Mouse (Mus musculus) spleen, postnatal 36 days (tissue): Measurements from ENCODE around the gene Tmed8.
"Not testable (repeated sequence)": the region's sequence is repeated elsewhere in the genome, so short reads cannot be mapped to it uniquely, and the experiment has no call there.

ENCODE experiments used
- DNase-seq, 2 experiments: peaks; one replicate each; pipeline ENCODE4 v3.0.0; 2022; ENCODE audit warnings: low spot score in 2 of 2, mixed read lengths in 1 of 2

The Tmed8 gene

DNA sequence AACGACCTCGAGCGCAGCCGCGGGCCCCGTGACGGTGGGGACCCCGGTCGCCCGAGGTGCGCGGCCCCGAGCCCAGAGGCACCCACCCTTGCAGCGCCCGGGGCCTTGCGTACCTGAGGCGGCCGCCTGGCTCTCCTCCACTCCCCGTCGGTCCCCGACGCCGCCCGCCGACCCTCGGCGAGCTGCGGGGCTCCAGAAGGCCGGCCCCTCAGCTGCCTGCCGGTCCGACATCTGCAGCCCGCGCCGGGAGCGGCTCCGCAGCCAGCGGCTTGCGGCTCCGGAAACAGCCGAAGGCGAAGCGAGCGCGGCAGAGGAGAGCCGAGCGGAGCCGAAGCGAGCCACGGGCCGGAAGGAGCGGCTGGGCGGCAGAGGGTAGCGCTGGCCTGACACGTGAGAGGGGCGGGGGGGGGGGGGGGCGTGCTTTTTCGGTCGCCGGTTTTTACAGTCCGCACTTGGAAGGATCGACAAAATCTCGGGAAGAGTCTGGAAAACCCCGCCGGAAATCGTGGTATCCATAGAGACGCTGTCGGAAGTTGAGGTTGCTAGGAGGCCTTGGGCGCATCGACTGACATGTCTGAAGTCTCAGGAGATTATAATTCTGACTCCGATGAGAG, at the start of gene Tmed8:
Gene Tmed8 (minus strand): TSS at position 482 of the 614 bp plus-strand sequence.
- peak; percentile 79 to 85 for DNase-seq

GRCm38 (mm10) chr12:87238632-87239031, 38.4 kb upstream of the Tmed8 start, which contains the start of gene Noxred1:
Noxred1 (minus strand) TSS chr12:87238732.
- no peak for DNase-seq

GRCm38 (mm10) chr12:87236882-87237483, 36.7 kb upstream of the Tmed8 start:
- peak; percentile 41 to 65 for DNase-seq

DNA sequence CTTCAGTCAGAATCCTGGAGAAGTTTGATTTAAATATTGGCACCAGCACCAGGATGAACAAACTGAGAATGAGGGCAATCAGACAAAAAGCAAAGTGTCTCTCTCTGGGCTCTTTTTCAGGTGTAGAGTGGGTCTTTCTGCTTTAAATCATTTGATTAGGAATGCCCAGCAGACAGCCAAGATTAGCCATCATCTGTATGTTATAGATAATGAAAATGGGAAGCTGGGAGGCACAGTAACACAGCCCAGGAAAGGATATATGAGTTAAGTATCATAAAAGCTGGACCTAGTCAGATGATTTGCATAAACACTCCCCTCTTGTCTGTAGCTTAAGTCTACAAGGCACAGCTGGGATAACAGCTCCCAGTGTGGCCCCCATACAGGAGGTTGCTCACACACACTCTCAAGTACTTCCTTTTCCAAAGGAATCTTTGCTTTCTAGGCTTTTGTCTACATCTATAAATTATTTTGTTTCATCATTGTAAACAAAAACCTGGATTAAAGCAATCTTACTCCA, 30.2 kb upstream of the Tmed8 start:
- DNase-seq = no peak

GRCm38 (mm10) chr12:87229633-87230032, 29.4 kb upstream of the Tmed8 start:
- no peak for DNase-seq

DNA sequence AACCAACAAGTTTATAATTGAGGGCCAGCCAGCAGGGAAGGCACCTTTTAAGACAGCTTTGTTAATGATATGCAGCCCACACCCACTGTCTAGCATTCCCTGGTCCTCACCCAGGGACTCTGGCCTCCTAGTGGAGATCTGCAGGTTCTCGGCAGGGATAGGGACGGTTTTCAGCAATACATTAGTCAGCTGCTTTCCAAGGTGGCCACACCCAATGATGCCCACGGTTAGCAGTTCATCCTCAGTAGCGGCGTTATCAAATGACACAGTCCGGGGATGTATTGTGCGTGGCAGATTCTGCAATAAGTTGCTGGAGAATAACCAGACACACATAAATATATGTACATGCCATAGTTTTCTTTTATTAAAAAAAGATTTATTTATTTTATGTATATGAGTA, 26.5 kb upstream of the Tmed8 start:
- no peak for DNase-seq

DNA sequence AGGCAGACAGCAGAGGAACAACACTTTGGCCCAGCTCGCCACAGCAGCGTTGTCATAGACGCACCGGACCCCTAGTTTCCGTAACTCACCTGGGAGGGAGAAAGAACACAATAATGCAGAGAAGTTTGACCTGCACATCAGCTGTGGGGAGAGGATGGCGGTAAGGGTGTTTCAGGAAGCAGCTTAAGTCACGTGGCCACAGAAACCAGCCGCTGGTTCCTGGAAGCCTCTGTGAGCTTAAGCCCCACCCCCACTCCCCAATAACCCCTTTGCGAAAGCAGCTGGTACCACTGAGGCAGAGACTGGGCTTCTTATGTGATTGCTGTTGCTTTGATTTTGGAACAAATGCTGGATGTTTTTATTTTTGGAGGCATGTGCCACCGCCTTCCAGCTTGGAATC, 24.7 kb upstream of the Tmed8 start:
- no peak for DNase-seq

DNA sequence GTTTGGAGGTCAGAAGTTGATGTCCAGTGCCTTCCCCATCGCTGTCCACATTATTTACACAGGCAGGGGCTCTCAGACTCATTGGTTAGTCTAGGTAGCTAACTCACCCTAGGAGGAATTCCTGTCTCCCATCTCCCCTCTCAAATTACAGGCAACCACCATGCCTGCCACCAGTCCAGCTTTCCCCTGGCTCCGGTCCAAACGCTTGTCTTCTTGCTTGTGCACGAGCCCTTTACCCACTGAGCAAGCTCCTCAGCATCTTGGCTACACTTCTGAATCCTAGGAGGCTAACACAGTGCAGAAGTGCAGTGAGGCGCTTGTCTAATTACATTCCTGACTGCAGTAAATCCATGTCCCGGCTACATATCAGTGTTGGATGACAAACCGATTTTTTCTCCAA, 19.1 kb upstream of the Tmed8 start:
- no peak for DNase-seq

DNA sequence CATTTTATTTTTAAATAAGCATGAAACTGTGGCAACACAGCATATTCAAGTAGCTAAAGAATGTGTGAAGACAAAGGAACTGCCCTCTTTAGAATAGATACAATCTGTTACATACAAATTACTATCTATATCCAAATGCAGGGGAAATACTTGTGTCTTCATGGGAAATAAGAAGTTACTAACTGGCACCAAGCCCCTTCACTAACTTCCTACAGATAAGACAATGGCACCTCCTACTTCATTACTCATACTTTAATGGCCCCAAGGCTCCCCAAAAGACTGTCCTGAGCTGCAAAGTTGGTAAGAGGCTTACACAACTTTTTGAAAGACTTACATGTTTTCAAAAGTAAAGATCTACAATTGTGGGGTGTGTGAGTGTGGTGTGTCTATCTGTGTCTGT, 17.3 kb upstream of the Tmed8 start:
- DNase-seq = no peak

DNA sequence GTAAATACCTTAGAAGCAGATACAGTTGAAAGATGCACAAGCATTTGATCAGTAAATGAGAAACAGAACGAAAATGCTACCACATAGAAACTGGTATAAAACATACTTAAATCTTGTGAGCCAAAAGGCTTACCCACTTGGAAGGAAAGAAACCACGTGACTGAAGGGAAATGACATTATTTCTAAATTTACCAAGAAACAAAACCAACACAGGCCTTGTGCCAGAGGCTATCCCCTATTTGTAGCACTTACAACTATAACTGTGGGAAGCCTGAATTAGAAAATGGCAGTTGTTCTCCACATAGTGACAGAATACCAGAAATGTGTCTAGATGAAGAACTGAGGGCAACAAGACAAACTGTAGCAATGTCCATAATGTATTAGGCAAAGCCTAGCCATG, 15.8 kb upstream of the Tmed8 start:
- no peak for DNase-seq

GRCm38 (mm10) chr12:87212844-87213606, 12.8 kb upstream of the Tmed8 start:
- DNase-seq = no peak

DNA sequence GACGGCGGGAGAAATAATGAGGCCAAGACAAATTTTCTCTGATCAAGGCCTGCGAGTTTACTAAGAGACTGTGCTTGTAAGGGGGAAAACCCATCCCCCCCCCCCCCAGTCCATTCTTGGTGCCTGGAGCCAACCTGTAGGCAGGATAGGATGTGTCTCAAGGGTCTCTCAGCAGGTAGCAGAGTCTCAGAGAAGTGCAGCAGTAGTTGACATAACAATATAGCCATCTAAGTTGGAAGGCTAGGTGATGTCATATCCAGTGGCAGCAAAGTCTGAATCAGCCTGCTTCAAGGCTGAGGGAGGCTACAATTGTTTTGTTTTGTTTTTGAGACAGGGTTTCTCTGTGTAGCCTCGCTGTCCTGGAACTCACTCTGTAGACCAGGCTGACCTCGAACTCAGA, 5.5 kb upstream of the Tmed8 start:
- not testable (repeated sequence) for DNase-seq

DNA sequence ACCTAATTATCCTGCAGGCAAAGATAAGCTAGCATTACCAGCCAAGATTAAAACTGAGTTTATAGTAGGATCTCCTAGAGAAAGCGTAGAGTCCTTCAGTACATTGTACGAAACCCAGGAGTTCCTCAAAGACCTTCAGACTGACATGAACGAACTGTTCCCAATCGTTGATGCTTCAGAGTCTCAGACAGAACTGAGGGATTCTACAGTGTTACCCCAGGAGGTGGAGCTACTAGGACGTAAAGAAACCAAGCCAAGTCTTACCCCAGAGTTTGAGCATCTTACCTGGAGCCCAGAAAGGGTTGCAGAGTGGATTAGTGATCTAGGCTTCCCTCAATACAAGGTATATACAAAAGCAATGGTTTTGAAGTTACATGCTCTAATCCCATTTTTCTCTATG, 1.4 kb upstream of the Tmed8 start:
- DNase-seq = no peak

GRCm38 (mm10) chr12:87199206-87199972, 865 bp downstream of the Tmed8 start, which contains the start of gene Samd15:
Samd15 (plus strand) TSS chr12:87199723.
- peak; percentile 25 to 28 for DNase-seq

GRCm38 (mm10) chr12:87198792-87199191, 1.5 kb downstream of the Tmed8 start:
- DNase-seq = no peak

- DNase-seq = no peak
Observed at GRCm38 (mm10) chr12:87196310-87196709, 3.9 kb downstream of the Tmed8 start.

DNA sequence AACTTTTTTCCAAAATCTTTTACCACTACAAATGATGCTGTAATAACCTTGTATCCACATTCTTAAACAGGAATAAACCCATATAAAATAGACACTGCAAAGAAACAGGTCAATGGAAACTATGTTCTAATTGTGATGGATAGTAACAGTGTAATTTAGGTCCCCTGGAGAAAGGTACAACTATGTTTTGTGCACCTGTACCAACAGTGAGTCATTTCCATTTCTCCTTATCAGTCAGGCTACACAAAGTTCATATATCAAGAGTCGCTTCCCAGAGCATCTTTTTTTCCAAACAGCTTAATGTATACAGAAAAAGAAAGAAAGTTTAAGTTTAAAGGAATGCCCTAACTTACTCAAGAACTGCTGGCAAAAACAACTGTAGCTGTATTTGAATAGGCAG, 5.2 kb downstream of the Tmed8 start:
- no peak for DNase-seq

DNA sequence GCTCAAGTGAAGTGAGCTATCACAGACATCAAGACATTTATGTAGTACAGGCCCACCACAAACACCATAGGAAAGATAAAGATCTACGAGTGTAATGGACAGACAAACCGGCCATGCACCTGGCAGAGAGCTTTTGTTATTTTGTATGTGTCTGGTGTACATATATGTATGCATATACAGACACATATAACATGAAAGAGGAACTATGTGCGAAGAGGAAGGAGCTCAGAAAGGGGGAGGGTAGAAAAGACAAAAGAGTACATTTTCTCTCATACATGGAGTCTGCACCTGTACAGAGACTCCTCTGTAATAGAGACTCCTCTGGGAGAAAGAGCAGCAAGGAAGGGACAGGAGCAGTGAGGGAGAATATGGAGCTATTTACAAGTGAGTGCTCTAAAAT, 7.2 kb downstream of the Tmed8 start:
- peak; percentile 27 to 41 for DNase-seq

- no peak for DNase-seq
Observed at GRCm38 (mm10) chr12:87177631-87178030, 22.6 kb downstream of the Tmed8 start.

GRCm38 (mm10) chr12:87175194-87175946, 24.9 kb downstream of the Tmed8 start:
- DNase-seq = no peak

DNA sequence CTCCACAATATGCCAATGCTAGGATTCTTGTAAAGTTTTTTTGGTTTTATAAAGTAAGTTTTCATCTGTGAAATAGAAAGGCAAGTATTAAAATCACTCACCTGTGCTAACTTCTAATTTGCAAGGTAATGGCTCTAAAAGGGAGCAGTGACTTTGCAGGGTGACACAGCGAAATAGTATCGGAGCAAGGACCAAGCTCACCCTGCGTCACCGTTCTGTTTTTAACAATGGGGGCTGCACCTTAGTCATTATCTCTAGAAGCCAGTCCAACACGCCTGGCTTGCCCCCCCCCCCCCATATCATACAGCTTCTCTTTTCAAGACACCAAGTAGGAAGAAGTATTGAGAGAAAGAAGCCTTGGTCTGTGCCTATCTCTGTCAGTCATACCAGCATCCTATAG, 39.4 kb downstream of the Tmed8 start:
- DNase-seq = no peak
